Mouse (Mus musculus) heart, postnatal 0 days (tissue): ENCODE data around the gene Zfp747.

Experiments used
- CTCF ChIP-seq: IDR thresholded peaks from 2 replicates; pipeline ENCODE4 v1.5.1; 2016; ENCODE audit warnings: antibody characterized with exemption, control low read depth, low read depth
- EP300 ChIP-seq: IDR thresholded peaks from 2 replicates; pipeline ENCODE4 v1.6.1; 2016; ENCODE audit warnings: antibody characterized with exemption, low read depth

DNA sequence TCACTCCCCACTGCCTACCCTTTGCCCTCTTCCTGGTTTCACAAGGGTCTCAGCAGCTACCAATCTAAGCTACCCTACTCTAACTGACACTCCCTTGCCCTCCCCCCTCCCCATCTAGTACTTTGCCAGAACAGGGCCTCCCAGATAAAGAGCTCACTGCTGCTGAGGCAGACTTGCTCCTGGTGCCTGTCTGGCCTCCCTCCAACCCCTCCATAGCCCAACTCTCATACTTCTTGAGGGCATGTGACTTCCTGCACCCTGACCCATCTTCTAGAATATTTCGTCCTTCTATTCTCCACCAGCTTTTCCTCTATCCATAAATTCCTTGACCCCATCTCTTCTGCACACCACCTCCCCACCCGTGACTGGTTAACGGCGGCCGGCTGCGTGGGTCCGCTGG lies 33.0 kb downstream of the Zfp747 start:
- TF ChIP-seq EP300 = no peak
- no peak for TF ChIP-seq CTCF
